Mouse (Mus musculus): Measurements from ENCODE around the gene Adssl1. TPM values are rescaled to one million over a fixed set of nuclear protein-coding genes. Genes with fewer than 3 reads are reported as not detected.

Adssl1 gene
- total RNA-seq, 2 experiments from 2014 or later: 135 to 137 TPM

- DNase-seq: no peak
These were observed 25.6 kb upstream of the Adssl1 start for GRCm38 (mm10) chr12:112593951-112594915.

GRCm38 (mm10) chr12:112594989-112595388 lies 24.9 kb upstream of the Adssl1 start:
- no peak for DNase-seq

GRCm38 (mm10) chr12:112595626-112596025 lies 24.2 kb upstream of the Adssl1 start:
- DNase-seq: peak; percentile 40

GRCm38 (mm10) chr12:112596454-112596853 lies 23.4 kb upstream of the Adssl1 start:
- DNase-seq: no peak

- no peak for DNase-seq
These were observed 22.8 kb upstream of the Adssl1 start for GRCm38 (mm10) chr12:112596891-112597500.

- DNase-seq: peak; percentile 46
These were observed 22.2 kb upstream of the Adssl1 start for GRCm38 (mm10) chr12:112597618-112598017.

GRCm38 (mm10) chr12:112599198-112599597 lies 20.6 kb upstream of the Adssl1 start:
- no peak for DNase-seq

GRCm38 (mm10) chr12:112599942-112600611 lies 19.8 kb upstream of the Adssl1 start:
- no peak for DNase-seq

GRCm38 (mm10) chr12:112604022-112604421 lies 15.8 kb upstream of the Adssl1 start:
- no peak for DNase-seq

- peak; percentile 72 for DNase-seq
These were observed 14.9 kb upstream of the Adssl1 start for GRCm38 (mm10) chr12:112604709-112605649.

- peak; percentile 92 for DNase-seq
These were observed 14.1 kb upstream of the Adssl1 start for GRCm38 (mm10) chr12:112605766-112606165.

- DNase-seq: no peak
These were observed 12.8 kb upstream of the Adssl1 start for GRCm38 (mm10) chr12:112606998-112607397.

GRCm38 (mm10) chr12:112609031-112609430 lies 10.8 kb upstream of the Adssl1 start:
- no peak for DNase-seq

GRCm38 (mm10) chr12:112616668-112617067 lies 3.2 kb upstream of the Adssl1 start:
- DNase-seq: no peak

GRCm38 (mm10) chr12:112617184-112617583 lies 2.7 kb upstream of the Adssl1 start:
- DNase-seq: no peak

GRCm38 (mm10) chr12:112617898-112618380 lies 1.9 kb upstream of the Adssl1 start:
- peak; percentile 86 for DNase-seq

- peak; percentile 66 for DNase-seq
These were observed 712 bp upstream of the Adssl1 start for GRCm38 (mm10) chr12:112618981-112619685.

- DNase-seq: peak; percentile 46
These were observed 663 bp downstream of the Adssl1 start for GRCm38 (mm10) chr12:112620354-112621061.

GRCm38 (mm10) chr12:112621900-112622299 lies 2.1 kb downstream of the Adssl1 start:
- DNase-seq: no peak

GRCm38 (mm10) chr12:112623742-112624141 lies 3.9 kb downstream of the Adssl1 start:
- peak; percentile 82 for DNase-seq

Measured in heart, postnatal 4 days (tissue).